Mouse (Mus musculus): Measurements from ENCODE around the gene Col27a1.

DNA sequence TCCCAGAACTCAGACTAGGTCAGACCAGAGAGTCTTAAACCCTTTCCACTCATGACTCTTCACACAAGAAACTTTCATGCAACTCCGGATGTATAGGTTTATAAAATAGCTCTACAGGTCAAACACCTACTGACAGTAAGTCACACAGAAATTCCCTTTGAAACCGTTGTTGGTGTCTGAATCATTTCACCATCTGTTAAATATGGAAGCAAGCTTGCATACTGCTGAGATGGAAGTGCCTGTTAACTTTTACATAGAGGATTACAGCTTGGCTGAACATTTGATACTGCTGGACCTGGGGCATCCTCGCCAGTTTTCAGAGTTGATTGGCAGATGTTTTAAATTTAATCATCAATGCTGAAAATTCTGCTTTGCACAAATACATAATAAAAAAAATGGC lies 82.5 kb downstream of the Col27a1 start:
- TF ChIP-seq CTCF (IDR thresholded peaks at IDR 0.05; ENCODE audit: low read depth) (no peak), EP300 (IDR thresholded peaks at IDR 0.05; ENCODE audit: low read depth) (no peak)

All from heart, postnatal 0 days (tissue).